Mouse (Mus musculus) Muller cell, postnatal 12 days (primary cell): ENCODE data around the gene Prkce.

Experiments
- DNase-seq: peaks from one replicate; pipeline ENCODE4 v3.0.0-alpha.2; 2015; ENCODE audit errors: inconsistent ontology term

The Prkce gene

DNA sequence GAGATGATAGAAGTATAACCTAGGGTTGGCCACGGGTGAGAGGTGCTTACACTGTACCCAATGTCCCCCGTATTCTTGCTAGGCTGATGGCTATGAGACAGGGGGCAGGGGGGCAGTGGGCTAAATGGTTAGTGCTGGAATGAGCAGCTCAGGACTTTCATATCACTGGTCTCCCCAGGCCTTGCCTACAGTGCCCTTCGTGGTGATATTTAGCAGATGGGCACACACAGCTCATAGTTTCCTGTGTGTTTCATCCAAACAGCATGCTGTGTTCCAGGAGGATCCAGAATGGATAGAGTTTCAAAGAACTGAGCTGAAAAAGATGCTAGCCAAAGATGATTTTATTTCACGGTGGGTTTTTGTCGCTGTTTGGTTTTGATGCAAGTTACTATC, 241.0 kb downstream of the Prkce start:
- DNase-seq, result no peak

DNA sequence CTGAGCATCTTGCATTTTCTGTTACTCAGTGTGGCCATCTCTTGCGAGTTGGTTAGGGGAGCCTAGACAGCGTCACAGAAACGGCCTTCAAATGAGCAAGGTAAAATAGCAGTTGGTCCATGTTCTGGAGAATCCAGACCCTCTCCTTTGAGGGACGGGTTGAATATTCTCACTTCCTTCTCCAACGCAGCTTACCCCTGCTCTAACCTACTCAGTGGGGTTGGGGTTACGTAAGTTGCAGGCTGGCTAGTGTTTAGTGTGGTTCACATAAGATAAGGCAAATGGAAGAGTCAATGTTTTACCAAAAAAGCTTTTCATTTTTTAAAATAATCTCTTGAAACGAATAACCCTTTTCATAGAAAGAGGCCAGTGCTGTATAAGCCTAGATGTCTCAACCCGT, 241.9 kb downstream of the Prkce start:
- DNase-seq, result no peak

DNA sequence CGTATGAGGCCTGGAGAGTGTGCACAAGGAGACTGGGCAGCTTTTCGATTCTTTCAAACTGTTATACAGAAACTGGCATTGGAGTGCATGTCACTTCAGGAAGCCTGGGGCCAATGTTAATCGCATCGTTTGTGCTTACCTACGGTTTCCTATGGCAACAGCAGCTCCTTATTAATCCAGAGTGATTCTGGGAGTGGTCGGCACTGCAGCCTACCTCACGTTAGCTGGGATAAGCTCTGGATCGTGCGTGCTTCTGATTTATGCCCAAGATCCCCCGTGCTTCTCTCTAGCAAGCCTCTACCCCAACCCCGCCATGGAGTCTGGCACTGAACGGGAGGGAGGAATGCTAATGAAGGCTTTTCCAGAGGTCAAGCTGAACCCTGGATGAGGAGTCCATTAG, 242.9 kb downstream of the Prkce start:
- DNase-seq, result no peak

DNA sequence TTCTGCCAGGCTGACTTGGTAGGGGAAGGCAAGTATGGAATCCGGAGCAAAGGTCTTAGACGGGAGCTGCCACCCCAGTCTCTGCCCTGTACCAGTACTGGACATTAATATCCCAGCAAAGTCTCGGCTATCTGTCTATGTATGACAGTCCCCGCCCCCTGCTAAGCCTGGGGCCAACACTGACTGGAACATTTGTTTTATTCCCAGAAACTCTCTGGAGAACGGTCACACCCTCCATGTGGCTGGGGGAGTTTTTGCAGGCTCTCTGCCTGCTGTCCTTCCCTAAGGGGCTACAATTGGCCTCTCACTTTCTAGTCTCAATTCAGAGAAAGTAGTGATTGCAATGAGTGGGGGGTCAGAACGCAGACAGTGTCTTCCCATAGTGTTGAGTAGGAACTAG, 244.6 kb downstream of the Prkce start:
- DNase-seq, result no peak

DNA sequence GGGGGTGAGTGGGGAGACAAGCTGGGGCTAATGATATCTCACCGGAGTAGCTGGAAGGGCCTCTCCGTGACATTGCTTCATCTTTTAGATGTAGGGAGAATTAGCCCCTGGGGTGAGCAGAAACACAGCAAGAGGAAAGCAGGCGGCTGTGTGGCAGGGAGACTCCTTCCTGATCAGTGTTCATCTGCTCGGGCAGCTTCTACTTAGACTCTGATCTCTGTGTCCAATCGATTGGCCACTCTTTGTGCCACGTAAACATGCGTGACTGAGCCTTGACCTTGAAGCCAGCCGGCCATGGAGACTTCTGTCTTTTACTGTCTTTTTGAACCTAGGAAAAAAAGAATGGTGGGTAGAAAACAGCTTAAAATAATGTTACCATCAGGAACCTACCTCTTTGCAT, 247.0 kb downstream of the Prkce start:
- no peak for DNase-seq

DNA sequence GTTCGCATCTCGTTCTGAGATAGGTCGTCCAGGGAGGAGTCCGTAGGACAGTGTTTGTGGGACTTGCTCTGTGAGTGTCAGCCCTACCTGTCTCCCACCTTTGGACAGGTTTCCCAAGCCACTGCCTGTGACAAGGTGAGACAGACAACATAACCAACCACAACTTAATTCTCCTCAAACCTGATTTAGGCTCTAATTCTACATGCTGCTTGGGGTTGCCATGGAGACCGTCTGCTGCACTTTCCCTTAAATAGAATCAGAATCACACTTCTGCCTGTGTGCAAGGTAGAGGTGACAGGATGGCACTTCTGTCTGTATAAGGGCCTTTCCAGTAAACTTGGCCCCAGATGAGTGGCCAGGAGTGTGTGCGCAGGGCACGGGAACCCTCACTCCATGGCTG, 248.4 kb downstream of the Prkce start:
- no peak for DNase-seq

DNA sequence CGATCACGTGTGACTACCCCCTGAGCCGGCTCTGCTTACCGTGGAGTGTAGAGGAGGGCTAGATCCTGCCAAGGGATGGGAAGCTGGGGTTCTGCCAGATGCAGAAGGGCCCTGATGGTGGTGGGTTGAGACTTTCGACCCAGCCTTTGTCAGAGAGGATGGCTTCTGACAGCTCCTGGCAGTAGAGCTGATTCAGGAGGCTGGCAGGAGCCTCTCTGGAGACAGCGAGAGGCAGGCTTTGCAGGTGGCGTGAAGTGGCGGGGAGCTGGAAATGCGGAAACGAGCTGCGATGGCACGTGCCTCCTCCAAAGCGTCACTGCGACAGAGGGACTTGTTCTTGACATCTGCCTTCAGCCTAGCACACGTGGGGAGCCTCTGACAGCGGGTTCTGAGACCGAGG, 250.7 kb downstream of the Prkce start:
- no peak for DNase-seq

DNA sequence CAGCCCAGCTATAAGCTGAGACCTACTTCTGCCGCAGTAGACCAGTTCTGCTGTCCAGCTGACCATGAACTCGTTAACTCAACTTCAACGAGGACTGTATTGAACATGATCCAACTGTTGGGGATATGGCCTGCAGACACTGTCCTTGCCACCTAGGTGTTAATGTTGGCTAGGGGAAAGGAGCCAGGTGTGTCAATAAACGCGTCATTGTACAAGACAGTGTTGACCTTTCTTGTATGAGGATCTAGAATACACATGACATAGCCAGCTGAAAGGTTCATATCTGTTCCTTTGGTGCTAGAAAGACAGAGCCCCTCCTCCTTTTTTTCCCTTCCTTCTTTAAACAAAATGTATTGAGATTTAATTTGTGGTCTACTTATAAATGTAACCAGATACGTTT, 251.6 kb downstream of the Prkce start:
- no peak for DNase-seq

DNA sequence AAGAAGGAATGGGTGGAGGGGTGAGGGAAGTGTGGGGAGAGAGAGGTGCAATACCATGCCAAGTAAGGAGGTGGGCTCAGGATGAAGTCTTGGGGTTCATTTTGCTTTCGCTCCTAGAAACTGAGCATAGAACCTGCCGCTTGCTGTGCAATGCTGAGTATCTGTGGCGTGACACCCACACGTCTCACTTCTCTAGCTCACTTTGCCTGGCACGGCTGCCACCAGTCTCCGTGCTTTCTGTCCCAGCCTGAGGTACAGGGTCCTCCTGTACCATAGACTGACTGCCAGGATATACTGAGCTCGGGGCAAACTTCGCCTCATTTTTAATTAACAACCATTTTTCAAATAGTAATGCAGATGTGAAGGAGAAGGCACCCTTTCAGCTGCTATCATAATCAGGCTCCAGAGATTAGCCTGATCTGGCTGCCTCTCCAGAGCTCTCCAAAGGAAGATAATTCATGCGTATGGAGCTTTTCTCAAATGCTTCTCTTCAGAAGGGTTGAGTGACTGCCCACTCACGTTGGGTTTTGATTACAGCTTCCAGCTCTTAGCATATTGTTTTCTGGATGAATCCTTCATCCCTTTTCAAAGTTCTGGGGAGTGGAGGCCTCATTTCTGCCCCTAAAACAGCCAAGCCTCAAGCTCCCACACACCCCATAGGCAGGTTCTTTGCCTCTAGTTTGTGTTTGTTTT, 253.2 kb downstream of the Prkce start:
- DNase-seq, result no peak

DNA sequence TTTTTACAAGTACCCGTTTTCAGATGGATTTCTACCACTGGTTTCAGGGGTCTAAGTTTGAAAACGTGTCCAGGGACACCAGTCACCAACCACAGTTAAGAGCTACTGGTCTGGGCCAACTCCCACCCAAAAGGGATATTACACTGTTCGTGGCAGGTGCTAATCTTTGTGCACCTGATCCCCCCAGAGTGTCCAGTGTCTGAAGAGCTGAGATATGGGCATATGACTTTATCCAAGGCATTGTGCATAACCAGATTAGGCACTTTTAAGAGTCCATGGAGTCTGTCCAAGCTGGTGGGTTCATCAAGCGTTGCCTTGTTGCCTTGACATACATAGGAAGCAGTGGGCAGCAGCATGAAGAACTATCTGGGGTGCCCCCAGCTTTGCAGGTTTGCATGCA, 254.4 kb downstream of the Prkce start:
- no peak for DNase-seq

DNA sequence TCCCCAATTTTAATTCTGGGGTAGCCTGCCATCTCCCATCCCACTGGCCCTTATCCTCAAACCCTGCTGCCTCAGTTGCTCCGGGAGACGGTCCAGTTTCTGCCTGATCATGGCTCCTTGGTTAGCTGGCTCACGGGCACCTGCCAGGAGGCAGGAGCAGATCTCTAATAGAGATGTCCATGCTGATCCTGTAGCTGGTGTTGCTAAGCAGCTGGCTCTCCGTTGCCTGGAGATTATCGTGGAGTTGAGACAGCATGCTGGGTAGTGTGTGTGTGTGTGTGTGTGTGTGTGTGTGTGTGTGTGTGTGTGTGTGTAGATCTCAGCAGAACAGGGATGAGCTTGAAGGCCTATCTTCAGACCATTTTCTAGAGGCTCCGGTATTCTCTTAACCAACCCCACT, 262.3 kb downstream of the Prkce start:
- no peak for DNase-seq

DNA sequence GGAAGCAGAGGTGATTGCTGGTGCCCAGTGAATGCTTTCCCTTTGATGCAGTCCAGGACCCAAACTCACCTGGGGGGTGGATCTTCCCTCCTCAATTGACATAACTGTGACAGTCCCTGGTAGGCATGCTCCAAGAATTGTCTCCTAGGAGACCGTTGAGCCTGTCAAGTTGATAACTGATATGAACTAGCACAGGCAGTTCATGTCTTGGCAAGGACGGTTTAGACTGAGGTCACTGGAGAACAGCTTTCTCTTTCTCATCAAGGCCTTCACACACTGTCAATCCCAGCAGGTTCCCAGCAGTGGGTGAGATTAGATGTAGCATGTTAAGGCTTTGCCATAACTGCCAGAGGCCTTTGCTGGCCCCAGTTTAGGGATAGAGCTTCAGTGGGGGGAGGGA, 265.5 kb downstream of the Prkce start:
- no peak for DNase-seq

DNA sequence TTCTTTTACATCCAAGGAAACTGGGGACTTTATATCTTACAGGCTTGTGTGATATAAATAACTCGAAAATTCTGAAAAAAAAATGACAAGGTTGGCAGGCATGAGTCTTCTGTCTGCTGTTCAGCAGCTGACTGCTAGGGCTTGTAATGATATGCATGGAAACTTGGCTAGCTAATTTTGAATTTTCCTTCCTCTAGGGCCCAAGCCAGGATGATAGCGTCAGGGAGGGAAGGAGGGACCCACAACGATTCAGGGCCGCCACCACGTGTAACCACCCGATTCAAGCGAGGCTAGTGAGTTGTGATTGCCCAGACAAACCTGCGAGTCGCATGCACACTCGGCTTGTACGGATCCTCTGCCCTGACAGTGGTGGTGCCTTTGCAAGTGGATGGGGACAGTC, 266.2 kb downstream of the Prkce start:
- DNase-seq, result no peak

DNA sequence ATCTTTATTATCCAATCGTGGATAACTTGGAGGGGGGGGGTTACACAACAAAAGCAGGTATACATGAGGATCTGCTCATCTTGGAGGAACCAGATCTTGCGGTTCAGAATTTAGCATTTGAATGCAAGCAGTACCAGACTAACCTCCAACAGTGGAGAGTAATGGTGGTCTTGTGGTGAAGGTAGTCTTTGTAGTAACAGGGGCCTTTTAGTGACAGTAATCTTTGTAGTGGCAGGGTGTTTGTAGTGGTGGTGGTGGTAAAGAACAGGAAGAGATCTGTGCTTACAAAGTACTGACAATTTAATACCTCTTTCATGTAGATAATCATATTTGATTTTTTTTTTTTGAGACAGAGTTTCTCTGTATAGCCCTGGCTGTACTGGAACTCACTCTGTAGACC, 267.2 kb downstream of the Prkce start:
- DNase-seq, result no peak

DNA sequence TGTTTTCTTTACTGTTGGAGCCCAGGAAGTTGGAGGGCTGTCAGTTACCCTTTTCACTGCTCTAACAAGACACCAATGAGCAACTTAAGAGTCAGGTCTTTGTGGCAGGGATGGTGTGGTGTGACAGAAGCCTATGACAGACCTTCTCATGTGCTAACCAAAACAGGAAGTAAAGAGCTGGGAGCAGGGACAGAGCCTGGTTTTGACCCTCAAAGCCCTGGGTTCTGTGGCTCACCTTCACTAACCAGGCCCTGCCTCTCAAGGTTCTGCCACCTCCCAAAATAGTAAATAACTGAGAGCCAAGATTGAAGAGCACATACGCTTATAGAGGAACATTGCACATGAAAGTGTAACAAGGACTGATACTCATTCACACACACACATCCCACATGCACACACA, 268.0 kb downstream of the Prkce start:
- DNase-seq, result no peak

DNA sequence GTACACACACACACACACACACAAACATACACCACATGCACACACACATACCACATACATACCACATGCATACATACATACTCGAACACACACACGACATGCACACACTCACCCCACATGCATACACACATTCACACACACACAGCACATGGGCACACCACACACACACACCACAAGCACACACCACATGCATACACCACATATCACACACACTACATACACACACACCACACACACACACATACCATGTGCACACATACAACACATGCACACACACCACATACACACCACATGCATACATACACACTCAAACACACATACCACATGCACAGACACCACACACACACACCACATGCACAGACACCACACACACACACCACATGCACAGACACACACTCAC, 268.4 kb downstream of the Prkce start:
- no peak for DNase-seq

DNA sequence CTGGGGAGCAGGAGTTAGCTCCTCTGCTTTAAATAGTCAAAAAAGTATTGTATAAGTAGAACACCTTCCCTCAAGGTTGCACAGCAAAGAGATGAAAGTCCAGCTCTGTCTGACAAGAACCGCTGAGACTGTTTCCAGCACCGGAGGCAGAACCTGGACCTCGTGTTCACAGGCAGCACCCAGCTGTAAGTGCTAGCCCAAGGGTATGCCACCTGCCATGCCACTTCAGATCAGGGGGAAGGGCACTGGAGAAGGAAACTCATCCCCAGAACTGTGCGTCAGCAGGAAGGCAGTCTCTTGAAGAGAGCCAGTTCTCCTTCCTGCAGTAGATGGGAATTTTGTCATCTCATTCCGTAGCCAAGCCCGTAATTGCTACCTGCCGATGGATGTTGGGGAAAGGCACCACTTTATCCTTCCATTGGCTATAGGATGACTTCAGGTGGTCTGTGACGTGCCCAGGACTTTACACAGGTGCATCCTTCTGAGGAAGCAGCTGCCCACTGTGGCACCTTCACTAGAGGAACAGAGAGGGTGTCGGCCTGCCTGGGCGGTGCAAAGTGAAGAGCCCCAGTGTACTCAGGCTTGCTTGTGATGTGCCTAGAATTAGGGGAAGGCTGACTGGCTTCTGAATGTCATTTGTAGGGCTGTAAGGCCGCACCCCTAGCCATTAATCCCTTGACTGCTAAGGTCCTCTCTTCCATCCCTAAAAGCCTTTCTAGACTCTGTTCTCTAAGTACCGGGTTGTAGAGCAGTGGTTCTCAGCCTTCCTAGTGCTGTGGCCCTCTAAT, 269.2 kb downstream of the Prkce start:
- no peak for DNase-seq

DNA sequence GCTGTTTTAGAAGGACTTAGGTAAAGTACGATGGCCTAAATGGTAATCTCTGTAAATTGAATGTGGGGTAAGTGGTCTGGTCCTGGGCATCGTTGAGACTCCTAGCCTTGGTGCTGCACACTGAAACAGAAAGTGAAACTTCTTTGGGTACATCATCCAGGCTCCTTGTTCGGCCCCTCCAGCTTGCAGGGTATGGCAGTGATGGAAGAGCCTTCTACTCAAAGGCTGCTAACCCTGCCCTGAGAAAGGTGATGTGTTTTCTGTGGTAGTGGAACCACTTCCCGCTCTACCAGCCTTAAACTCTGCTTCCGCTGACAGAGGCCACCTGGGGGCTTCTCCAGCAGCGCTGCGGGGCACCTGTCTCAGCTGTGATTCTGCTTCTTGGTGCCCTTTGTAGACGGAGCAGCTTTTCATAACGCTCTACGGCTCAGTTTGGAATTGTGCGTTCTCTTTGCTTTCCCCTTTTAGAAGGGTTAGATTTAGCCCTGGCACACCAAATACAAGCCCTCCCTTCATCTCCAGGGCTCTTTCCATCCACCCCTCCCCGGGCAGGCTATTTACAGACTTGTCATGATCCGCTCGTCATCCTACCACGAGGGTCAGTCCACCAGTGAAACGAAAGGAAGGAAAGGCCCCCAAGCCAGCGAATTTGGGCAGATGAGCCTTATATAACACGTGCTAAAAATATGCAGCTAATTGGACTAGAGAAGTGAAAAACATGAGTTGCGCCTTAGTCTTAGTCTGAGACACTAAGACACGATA, 270.1 kb downstream of the Prkce start:
- DNase-seq, result peak; percentile 34

DNA sequence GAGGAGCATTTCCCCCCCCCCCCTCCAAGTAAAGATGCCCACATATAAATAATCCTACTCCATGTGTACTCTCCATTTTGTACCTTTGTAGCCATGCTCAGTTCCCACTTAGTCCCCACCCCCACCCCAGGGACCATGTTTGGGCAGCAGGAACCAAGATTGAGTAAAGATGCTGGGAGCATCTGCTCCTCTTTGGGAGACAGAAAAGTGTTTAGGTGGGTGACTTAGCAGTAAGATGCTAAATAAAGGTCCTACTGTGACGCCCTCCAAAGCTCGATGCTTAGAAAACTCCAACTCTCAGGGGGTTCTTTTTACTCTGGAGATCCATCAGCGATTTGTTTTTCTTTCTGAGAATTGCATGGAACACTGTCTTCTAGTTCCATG, 270.7 kb downstream of the Prkce start:
- DNase-seq, result no peak

DNA sequence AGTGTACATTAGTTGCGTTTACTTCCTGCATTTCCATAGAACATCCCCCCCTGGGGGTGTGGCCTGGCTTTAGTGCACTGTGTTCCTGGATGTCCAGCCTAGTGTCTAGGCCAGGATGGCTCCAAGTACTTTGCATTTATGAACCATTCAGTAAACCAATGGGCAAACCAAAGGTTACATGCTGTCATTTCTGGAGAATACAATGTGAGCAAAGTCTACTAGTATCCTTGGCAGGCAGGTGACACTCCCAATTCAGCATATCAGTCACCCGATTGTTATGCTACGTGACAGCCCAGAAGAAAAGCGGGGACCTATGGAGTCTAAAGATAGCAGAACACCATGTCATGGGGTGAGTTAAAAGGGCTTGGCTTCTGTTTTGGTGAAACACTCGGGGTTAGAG, 271.2 kb downstream of the Prkce start:
- no peak for DNase-seq

DNA sequence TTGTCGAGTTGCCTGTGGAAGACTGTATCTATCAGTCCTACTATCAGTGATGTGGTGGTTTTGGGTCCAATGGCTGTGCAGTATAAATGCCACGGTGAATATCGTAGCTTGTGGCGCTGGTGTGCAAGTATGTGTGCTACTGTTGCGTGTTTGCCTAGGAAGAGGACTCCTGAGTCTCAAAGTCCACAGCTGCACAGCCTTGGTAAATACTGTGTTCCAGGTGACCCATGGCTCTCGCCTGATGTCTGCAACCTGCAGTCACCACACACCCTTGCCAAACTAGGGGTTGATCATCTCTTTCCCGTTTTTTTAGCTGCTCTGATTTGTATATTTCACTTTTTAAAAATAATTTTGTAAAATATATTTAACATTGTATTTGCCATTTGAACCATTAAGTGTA, 273.5 kb downstream of the Prkce start:
- DNase-seq, result no peak

DNA sequence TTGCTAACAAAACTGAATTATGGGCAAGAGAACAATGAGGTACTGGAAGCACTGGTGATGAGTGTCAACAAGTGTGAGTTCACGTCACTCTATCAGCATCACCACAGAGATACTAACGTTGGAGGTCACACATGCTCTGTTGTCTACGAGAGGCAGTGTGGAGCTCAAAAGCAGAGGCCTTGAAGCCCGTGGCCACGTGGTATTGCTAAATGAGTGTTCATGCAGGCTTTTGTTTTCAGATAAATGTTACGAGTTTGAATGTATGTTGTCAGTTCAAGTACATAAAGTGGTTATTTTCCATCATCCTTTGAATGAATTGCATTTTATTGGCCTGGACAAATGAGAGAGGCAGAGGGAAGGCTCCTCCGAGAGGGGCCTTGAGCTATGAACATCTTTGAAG, 276.3 kb downstream of the Prkce start:
- no peak for DNase-seq
